Mouse (Mus musculus) CH12.LX (cell line): ENCODE results near the gene Fgfr2. TPM values are rescaled to one million over a fixed set of nuclear protein-coding genes. Genes with fewer than 3 reads are reported as not detected.

Source experiments
- DNase-seq: peaks from one replicate; pipeline ENCODE4 v3.0.0-alpha.2; 2013; ENCODE audit errors: extremely low read depth
- H3K27ac ChIP-seq: 2 replicates; pipeline ENCODE4 v1.5.1; 2012; ENCODE audit warnings: low read depth, mild to moderate bottlenecking, control low read depth, moderate library complexity; ENCODE audit not compliant: insufficient read depth
- H3K27me3 ChIP-seq: replicated peaks from 2 replicates; pipeline ENCODE3; 2012; ENCODE audit warnings: inconsistent platforms
- H3K36me3 ChIP-seq, 2 experiments: replicated peaks in 1 of 2; 2 replicates each; pipeline versions ENCODE3 to v1.6.1; 2012; ENCODE audit warnings: inconsistent platforms in 1 of 2, low read length in 1 of 2, mild to moderate bottlenecking in 1 of 2, mixed read lengths in 1 of 2, moderate library complexity in 1 of 2; ENCODE audit not compliant: control insufficient read depth in 1 of 2, insufficient read depth in 1 of 2
- H3K4me1 ChIP-seq, 2 experiments: 2 replicates each; pipeline ENCODE4 v1.6.1; 2012; ENCODE audit warnings: inconsistent platforms in 1 of 2, moderate library complexity in 1 of 2; ENCODE audit not compliant: insufficient read depth in 2 of 2, control insufficient read depth in 1 of 2
- H3K4me2 ChIP-seq: 2 replicates; pipeline ENCODE4 v1.6.1; 2012; ENCODE audit warnings: low read depth, mild to moderate bottlenecking, control low read depth; ENCODE audit not compliant: poor library complexity, insufficient read depth, severe bottlenecking
- H3K4me3 ChIP-seq, 3 experiments: fragments of 150-350 bp in 1 of 3; sonication (generic) in 1 of 3; replicated peaks in 1 of 3; 2 replicates each; pipeline versions ENCODE3 to v1.5.1; 2011 to 2012; ENCODE audit warnings: low read depth in 2 of 3, low read length in 2 of 3, mild to moderate bottlenecking in 2 of 3, moderate library complexity in 2 of 3, control low read depth in 1 of 3, improper control_type of control experiment in 1 of 3, inconsistent platforms in 1 of 3, mixed read lengths in 1 of 3; ENCODE audit not compliant: poor library complexity in 1 of 3
- H3K79me2 ChIP-seq: replicated peaks from 2 replicates; pipeline ENCODE4 v1.6.1; 2012; ENCODE audit warnings: mild to moderate bottlenecking, moderate library complexity; ENCODE audit not compliant: control insufficient read depth, poor library complexity, insufficient read depth, severe bottlenecking; ENCODE audit errors: extremely low read depth
- H3K9ac ChIP-seq: 2 replicates; pipeline ENCODE4 v1.6.1; 2012; ENCODE audit warnings: low read depth, mild to moderate bottlenecking, control low read depth, moderate library complexity; ENCODE audit not compliant: insufficient read depth
- H3K9me3 ChIP-seq: replicated peaks from 2 replicates; pipeline ENCODE3; 2012; ENCODE audit warnings: low read length, inconsistent platforms, mixed read lengths
- BHLHE40 ChIP-seq: IDR thresholded peaks from 2 replicates; pipeline ENCODE4 v1.6.1; 2011; ENCODE audit warnings: mild to moderate bottlenecking, low read depth, low read length, improper control_type of control experiment
- CHD1 ChIP-seq: IDR thresholded peaks from 2 replicates; pipeline ENCODE4 v1.6.1; 2012; ENCODE audit warnings: low read depth, low read length, improper control_type of control experiment, inconsistent platforms
- CHD2 ChIP-seq: IDR thresholded peaks from 2 replicates; pipeline ENCODE4 v1.6.1; 2011; ENCODE audit warnings: low read length, improper control_type of control experiment
- EP300 ChIP-seq: IDR thresholded peaks from 2 replicates; pipeline ENCODE4 v1.6.1; 2011; ENCODE audit warnings: low read length, improper control_type of control experiment
- HCFC1 ChIP-seq: IDR thresholded peaks from 2 replicates; pipeline ENCODE4 v1.6.1; 2012; ENCODE audit warnings: low read depth, mild to moderate bottlenecking, inconsistent platforms, low read length, improper control_type of control experiment
- IRF4 ChIP-seq: IDR thresholded peaks from 2 replicates; pipeline ENCODE4 v1.6.1; 2014; ENCODE audit warnings: low read depth, mild to moderate bottlenecking, inconsistent platforms, low read length, improper control_type of control experiment
- KAT2A ChIP-seq: IDR thresholded peaks from 2 replicates; pipeline ENCODE4 v1.6.1; 2012; ENCODE audit warnings: low read length, improper control_type of control experiment, inconsistent platforms; ENCODE audit not compliant: insufficient replicate concordance
- MAX ChIP-seq: IDR thresholded peaks from 2 replicates; pipeline ENCODE4 v1.6.1; 2011; ENCODE audit warnings: low read length, improper control_type of control experiment
- MEF2A ChIP-seq: IDR thresholded peaks from 2 replicates; pipeline ENCODE4 v1.6.1; 2014; ENCODE audit warnings: low read depth, mild to moderate bottlenecking, inconsistent platforms, low read length, improper control_type of control experiment, borderline replicate concordance
- MXI1 ChIP-seq: IDR thresholded peaks from 2 replicates; pipeline ENCODE4 v1.6.1; 2011; ENCODE audit warnings: mild to moderate bottlenecking, low read depth, low read length, improper control_type of control experiment
- MYC ChIP-seq: IDR thresholded peaks from 2 replicates; pipeline ENCODE4 v1.6.1; 2011; ENCODE audit warnings: low read depth, mild to moderate bottlenecking, improper control_type of control experiment, low read length
- NELFE ChIP-seq: IDR thresholded peaks from 2 replicates; pipeline ENCODE4 v1.6.1; 2011; ENCODE audit warnings: low read depth, low read length, improper control_type of control experiment
- NRF1 ChIP-seq: IDR thresholded peaks from 2 replicates; pipeline ENCODE4 v1.6.1; 2014; ENCODE audit warnings: low read depth, mild to moderate bottlenecking, inconsistent platforms, low read length, improper control_type of control experiment, moderate library complexity
- POLR2A ChIP-seq: IDR thresholded peaks from 2 replicates; pipeline ENCODE4 v1.6.1; 2011; ENCODE audit warnings: low read depth, mild to moderate bottlenecking, improper control_type of control experiment, low read length
- POLR2AphosphoS2 ChIP-seq: IDR thresholded peaks from 2 replicates; pipeline ENCODE4 v1.6.1; 2011; ENCODE audit warnings: low read depth, low read length, improper control_type of control experiment
- RAD21 ChIP-seq: IDR thresholded peaks from 2 replicates; pipeline ENCODE4 v1.6.1; 2011; ENCODE audit warnings: low read depth, mild to moderate bottlenecking, low read length, improper control_type of control experiment, moderate library complexity
- SIN3A ChIP-seq: IDR thresholded peaks from 2 replicates; pipeline ENCODE4 v1.6.1; 2012; ENCODE audit warnings: low read length, improper control_type of control experiment, inconsistent platforms
- SMC3 ChIP-seq: IDR thresholded peaks from 2 replicates; pipeline ENCODE4 v1.6.1; 2011; ENCODE audit warnings: low read depth, low read length, improper control_type of control experiment
- TBP ChIP-seq: conservative IDR thresholded peaks from 2 replicates; pipeline ENCODE4 v1.6.1; 2011; ENCODE audit warnings: low read depth, low read length, improper control_type of control experiment
- TCF12 ChIP-seq: IDR thresholded peaks from 2 replicates; pipeline ENCODE4 v1.6.1; 2014; ENCODE audit warnings: low read depth, mild to moderate bottlenecking, inconsistent platforms, low read length, improper control_type of control experiment
- UBTF ChIP-seq: IDR thresholded peaks from 2 replicates; pipeline ENCODE4 v1.6.1; 2012; ENCODE audit warnings: low read depth, mild to moderate bottlenecking, inconsistent platforms, low read length, improper control_type of control experiment, moderate library complexity
- USF1 ChIP-seq: IDR thresholded peaks from 2 replicates; pipeline ENCODE4 v1.6.1; 2014; ENCODE audit warnings: low read depth, mild to moderate bottlenecking, inconsistent platforms, low read length, improper control_type of control experiment
- ZC3H11A ChIP-seq: IDR thresholded peaks from 2 replicates; pipeline ENCODE4 v1.6.1; 2012; ENCODE audit warnings: low read depth, mild to moderate bottlenecking, inconsistent platforms, low read length, improper control_type of control experiment
- dilution Hi-C: fragments of 300-500 bp; cut with MboI; formaldehyde crosslinking; loops from 2 replicates; pipeline ENCODE4 v1.14.3; 2020; ENCODE audit warnings: low sequenced_read_pairs; ENCODE audit not compliant: extremely low pct_unique_long_range_greater_than_20kb, extremely low pct_ligation_motif_present
- in situ Hi-C: fragments of 300-500 bp; cut with MboI; formaldehyde crosslinking; loops from 3 replicates; pipeline ENCODE4 v1.14.3; 2019; ENCODE audit warnings: low sequenced_read_pairs, low pct_ligation_motif_present, low pct_unique_long_range_greater_than_20kb, mixed read lengths
- polyA plus RNA-seq: library from polyadenylated mRNA; unstranded; fragments of >175 nt; gene quantifications from 2 replicates; pipeline ENCODE4 v1.2.1, GENCODE M21; 2012; ENCODE audit warnings: low read depth; ENCODE audit not compliant: insufficient read length
- total RNA-seq, 2 experiments: library from RNA; depleted of rRNA; stranded (reverse); fragments of 300-350 nt in 1 of 2; fragments of >200 nt in 1 of 2; gene quantifications; 2 replicates each; pipeline ENCODE4 v1.2.3; 2012 to 2014

The Fgfr2 gene
- total and polyA plus RNA-seq, 3 experiments, result not detected

GRCm38 (mm10) chr7:130314658-130315057, 2808.5 kb downstream of the Fgfr2 start:
- Histone ChIP-seq H3K79me2 (no peaks in the 10 kb centered on the region), H3K4me1 (no peaks in the 10 kb centered on the region), H3K9ac (no peak overlapping the region), H3K27ac (no peak overlapping the region), H3K36me3 (no peaks in the 10 kb centered on the region), H3K4me3 (no peak overlapping the region), H3K27me3 (peaks cover 92% of the 10 kb centered on the region), H3K4me2 (no peak overlapping the region), H3K9me3 (no peaks in the 10 kb centered on the region)
- in situ Hi-C loops (no loop called here), dilution Hi-C loops (no loop called here)
- TF ChIP-seq MAX (no peak), KAT2A (no peak), POLR2A (no peak), IRF4 (no peak), EP300 (no peak), ZC3H11A (no peak), MEF2A (no peak), POLR2AphosphoS2 (no peak), RAD21 (no peak), TCF12 (no peak), HCFC1 (no peak)
- DNase-seq, result no peak

GRCm38 (mm10) chr7:130311362-130311761, 2811.8 kb downstream of the Fgfr2 start:
- in situ Hi-C loops, result no loop called here
- dilution Hi-C loops, result no loop called here

GRCm38 (mm10) chr7:130309180-130309579, 2814.0 kb downstream of the Fgfr2 start:
- dilution Hi-C loops, result no loop called here
- TF ChIP-seq SMC3 (no peak), MYC (no peak), ZC3H11A (no peak), NRF1 (no peak), UBTF (no peak), BHLHE40 (no peak)
- TF ChIP-seq, all 38 proteins: peak for 0
- Histone ChIP-seq H3K36me3 (no peaks in the 10 kb centered on the region), H3K27ac (no peak overlapping the region), H3K9ac (no peak overlapping the region), H3K4me1 (no peaks in the 10 kb centered on the region), H3K79me2 (no peaks in the 10 kb centered on the region), H3K4me2 (no peak overlapping the region), H3K4me3 (no peak overlapping the region), H3K27me3 (peaks cover 97% of the 10 kb centered on the region), H3K9me3 (no peaks in the 10 kb centered on the region)
- in situ Hi-C loops, result no loop called here
- no peak for DNase-seq

More at GRCm38 (mm10) chr7:130311362-130311761, 2811.8 kb downstream of the Fgfr2 start:
- no peaks in the 10 kb centered on the region for H3K36me3 ChIP-seq
- no peak for DNase-seq
- H3K27me3 ChIP-seq, result peaks cover 97% of the 10 kb centered on the region
- H3K79me2 ChIP-seq, result no peaks in the 10 kb centered on the region
- no peak for TF ChIP-seq SIN3A
- TF ChIP-seq HCFC1, result no peak
- TF ChIP-seq USF1, result no peak
- no peak for TF ChIP-seq TBP
- no peak for TF ChIP-seq NRF1
- no peak for TF ChIP-seq MXI1
- TF ChIP-seq MYC, result no peak
- no peak for TF ChIP-seq NELFE
- TF ChIP-seq CHD1, result no peak
- TF ChIP-seq CHD2, result no peak
- no peak overlapping the region for H3K4me2 ChIP-seq
- H3K9ac ChIP-seq, result no peak overlapping the region
- H3K9me3 ChIP-seq, result no peaks in the 10 kb centered on the region
- no peak overlapping the region for H3K27ac ChIP-seq
- no peak overlapping the region for H3K4me3 ChIP-seq
- H3K4me1 ChIP-seq, result no peaks in the 10 kb centered on the region
